Mouse (Mus musculus) cerebellum, postnatal 4 days (tissue): ENCODE measurements around the gene Hsd11b1.

Experiments used
- DNase-seq, 2 experiments: peaks; one replicate each; pipeline ENCODE4 v3.0.0; 2022; ENCODE audit warnings: low spot score in 2 of 2, mixed read lengths in 1 of 2

The Hsd11b1 gene

DNA sequence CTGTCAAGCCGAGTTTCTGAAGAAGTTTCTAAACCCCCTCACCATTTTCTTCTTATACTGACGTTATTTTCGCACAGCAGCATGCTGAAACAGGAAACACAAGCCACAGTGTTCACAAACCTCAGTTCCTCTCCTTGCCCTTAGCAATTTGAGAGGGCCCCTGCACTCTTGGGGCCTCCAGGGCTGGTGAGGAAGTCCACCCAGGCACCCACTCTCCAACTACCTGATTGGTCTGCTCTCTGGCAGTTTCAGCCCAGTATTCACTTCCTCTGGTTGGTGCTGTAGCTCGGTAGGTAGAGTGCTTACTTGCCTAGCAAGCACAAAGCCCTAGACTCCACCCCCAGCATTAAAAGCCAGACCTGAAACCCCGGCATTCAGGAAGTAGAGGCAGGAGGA is 62.5 kb downstream of the Hsd11b1 start, which contains the start of gene Traf3ip3:
Traf3ip3 (minus strand) TSS at position 321 of the 396 bp plus-strand sequence.
- no peak for DNase-seq

- DNase-seq, result no peak
Observed at GRCm38 (mm10) chr1:193200640-193201382, 63.1 kb downstream of the Hsd11b1 start.

- DNase-seq, result no peak
Observed at GRCm38 (mm10) chr1:193198312-193198711, 65.6 kb downstream of the Hsd11b1 start.

DNA sequence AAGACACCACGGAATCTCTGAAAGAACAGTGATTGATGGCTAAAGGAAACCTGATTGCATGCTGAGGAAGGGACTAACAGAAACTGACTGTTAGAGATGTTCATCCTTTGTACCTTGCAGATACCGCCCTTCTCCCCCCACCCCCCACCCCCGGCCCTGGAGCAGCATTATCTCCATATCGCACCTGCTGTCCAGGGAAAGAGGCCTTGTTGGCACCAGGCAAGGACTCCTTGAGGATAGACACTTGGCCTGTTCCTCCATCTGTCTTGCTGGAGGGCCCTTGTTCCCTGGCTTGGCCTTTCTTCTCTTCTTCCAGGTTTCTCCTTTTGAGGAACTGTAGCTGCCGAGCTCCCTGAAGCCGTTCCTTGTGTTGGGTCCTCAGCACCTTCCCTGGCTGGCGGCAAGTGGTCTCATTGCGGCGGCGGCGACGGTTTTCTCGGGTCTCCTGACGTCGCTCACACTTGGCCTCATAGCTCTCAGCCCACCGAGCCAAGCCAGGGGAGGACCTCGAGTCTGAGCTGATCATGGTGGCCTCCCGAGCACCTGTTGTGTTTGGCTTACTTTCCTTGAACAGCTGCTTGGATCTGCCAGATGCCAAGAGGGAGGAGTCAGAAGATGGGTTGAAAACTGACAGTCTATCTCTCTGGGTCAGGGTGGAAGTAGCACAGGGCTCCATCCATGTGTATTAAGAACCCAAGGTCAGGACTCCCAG is 66.2 kb downstream of the Hsd11b1 start:
- peak in 1 of 2 experiments; percentile 22 for DNase-seq

DNA sequence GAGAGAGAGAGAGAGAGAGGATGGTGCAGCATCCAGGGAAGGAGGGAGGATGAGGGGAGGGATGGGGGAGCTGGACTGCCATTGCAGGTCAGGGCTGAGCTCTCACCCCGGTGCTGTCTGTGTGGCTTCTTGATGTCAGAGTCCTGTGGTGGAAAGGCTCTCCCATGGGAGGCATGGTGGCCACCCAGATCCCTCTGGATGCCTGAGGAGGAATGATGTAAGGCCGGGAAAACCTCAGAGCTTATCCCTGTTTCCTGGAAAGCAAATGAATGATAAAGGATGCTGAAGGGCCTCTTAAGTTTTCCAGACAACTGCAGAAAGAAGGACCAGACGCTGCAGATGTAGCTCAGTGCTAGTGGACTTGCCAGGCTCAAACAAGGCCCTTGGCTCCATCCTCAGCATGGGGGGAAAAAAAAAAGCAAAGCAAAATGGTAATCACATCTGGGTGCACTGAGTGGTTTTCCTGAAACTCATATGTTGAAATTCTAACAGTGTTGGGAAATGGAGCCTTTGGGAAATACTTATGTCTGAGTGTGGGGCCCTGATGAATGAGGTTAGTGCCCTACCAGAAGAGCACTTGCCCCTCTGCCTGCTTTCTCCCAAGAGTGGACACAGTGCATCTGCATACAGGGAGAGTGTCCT is 68.6 kb downstream of the Hsd11b1 start:
- no peak for DNase-seq

- peak in 1 of 2 experiments; percentile 38 for DNase-seq
Observed at GRCm38 (mm10) chr1:193194416-193195140, 69.3 kb downstream of the Hsd11b1 start.

- DNase-seq, result no peak
Observed at GRCm38 (mm10) chr1:193191675-193192283, 72.1 kb downstream of the Hsd11b1 start.

DNA sequence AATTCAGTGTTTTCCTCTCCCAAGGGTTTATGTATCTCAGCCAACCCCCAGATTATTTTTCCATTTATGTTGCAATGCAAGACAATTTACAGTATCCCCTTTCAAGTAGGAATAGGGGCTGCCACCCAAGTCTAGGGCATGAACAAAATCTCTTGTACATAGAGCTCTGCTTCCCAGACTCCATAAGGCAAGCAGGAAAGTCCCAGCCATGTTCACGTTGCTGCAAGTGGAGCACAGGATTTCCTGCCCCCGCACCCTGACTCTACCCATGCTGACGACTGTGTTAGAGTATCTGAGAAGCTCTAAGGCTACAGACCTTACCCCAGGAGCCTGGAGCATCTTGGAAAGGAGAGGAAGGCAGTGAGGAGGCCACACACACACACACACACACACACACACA is 74.1 kb downstream of the Hsd11b1 start:
- no peak for DNase-seq

GRCm38 (mm10) chr1:193189151-193189621 is 74.7 kb downstream of the Hsd11b1 start:
- no peak for DNase-seq

GRCm38 (mm10) chr1:193188257-193188656 is 75.6 kb downstream of the Hsd11b1 start:
- no peak for DNase-seq

DNA sequence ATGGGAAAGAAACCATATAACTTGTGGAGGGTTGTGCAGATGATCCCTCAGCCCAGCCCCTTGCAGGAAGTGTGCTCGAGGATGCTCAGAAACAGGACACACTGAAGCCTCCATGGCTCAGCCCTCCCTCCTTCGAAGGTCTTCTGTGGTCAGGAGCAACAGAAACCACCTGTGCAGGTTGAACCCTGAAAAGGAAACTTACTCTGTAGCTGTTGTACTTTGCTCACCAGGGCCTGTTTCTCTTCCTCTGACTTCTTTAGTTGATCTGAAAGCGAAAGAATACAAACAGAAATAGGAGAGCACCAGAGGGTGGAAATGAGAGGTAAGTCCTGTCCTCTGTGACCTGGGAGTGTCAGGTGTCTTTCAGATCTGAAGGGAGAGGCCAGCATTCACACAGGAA is 82.8 kb downstream of the Hsd11b1 start:
- DNase-seq, result no peak

GRCm38 (mm10) chr1:193174143-193174733 is 89.6 kb downstream of the Hsd11b1 start:
- DNase-seq, result no peak

- no peak for DNase-seq
Observed at GRCm38 (mm10) chr1:193173810-193174129, 90.1 kb downstream of the Hsd11b1 start.

GRCm38 (mm10) chr1:193172991-193173809 is 90.7 kb downstream of the Hsd11b1 start:
- DNase-seq, result peak; percentile 73 to 89
